Mouse (Mus musculus): Measurements from ENCODE around the gene Grin2d. TPM values are rescaled to one million over a fixed set of nuclear protein-coding genes. Genes with fewer than 3 reads are reported as not detected.
A peak's percentile ranks its signal among the peaks of the same experiment; 100 is the strongest.

The Grin2d gene
- polyA plus RNA-seq, 1 experiment from 2014 or later, result 0.75 TPM

DNA sequence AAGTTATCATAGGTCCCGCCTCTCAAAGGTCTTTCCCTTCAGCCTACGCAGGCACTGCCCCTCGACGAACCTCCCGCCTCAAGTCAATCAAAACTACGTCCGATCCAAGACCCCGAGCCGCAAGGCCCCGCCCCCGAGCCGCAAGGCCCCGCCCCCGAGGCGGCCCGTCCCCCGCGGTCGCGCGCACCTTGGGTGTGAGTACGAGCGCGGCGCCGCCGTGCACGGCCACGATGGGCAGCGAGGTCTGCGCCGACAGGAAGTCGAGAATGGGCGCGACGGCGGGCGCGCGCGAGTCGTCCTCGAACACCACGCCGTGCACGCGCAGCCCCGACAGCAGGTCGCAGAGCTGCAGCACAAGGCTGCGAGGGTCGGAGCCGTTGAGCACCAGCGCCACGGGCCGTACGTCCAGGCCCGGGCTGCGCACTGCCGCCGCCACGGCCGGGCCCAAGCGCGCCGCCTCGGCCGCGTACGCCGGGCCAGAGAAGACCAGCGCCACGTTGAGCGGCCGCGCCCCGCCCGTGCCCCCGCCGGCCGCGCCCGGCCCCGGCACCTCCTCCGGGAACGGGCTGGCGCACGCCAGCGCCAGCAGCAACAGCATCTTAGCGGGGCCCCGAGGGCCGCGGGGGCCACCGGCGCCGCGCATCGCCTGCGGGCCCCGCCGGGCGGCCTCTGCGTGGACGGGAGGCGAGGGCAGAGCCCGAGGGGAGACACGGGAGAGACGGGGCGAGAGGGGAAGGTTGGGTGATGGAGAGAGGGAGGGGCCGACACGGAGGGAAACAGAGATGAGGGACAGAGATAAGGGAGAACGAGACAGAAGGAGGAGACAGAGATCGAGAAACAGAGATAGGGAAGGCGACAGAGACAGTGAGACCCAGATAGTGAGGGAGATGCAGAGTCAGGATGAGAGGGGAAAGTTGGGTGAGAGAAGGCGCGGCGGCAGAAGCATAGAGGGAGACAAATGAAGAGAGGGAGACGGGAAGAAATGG lies 12.0 kb downstream of the Grin2d start:
- Histone ChIP-seq H3K27ac (ENCODE audit: low read length) (peak overlapping the region; percentile 75; the same call in 1 of the 2 replicates), H3K4me1 (ENCODE audit: insufficient read depth, low read depth, low read length) (peaks cover 5% of the 10 kb centered on the region), H3K9ac (replicated peaks; ENCODE audit: low read depth) (peak overlapping the region; percentile 44), H3K4me3 (ENCODE audit: low read depth, low read length) (peak overlapping the region; percentile 73), H3K9me3 (ENCODE audit: low read length) (no peaks in the 10 kb centered on the region), H3K36me3 (ENCODE audit: insufficient read depth, low read length) (no peaks in the 10 kb centered on the region), H3K27me3 (replicated peaks; ENCODE audit: insufficient read depth, low read length) (peaks cover 26% of the 10 kb centered on the region; the same call in 1 of the 2 replicates), H3K4me2 (replicated peaks; ENCODE audit: low read depth, low read length) (peak overlapping the region; percentile 94)
- TF ChIP-seq CTCF (IDR thresholded peaks at IDR 0.05) (no peak), EP300 (IDR thresholded peaks at IDR 0.05) (no peak)
- ATAC-seq, result peak; percentile 93
- WGBS, result under 1% methylated on average over 82 of the region's 117 CpGs
- DNase-seq (ENCODE audit: low spot score), result peak; percentile 96

DNA sequence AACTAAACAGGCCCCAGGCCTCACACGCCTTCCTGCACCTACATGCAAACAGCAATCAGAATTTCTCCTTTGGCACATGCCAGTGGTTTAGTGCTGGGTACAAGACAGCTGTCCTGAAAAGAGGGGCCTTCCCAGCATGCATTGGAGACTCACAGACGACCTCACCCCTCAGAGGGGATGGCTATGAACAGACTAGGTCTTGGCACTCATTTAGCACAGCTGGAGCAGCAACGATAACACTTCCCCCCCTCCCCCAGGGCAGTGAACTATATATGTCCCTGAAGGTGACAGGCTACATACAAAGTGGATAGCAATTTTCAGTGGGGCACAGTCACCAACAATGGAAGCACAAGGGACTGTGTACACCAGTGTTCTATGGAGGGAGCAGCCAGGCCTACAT lies 13.7 kb downstream of the Grin2d start:
- DNase-seq (ENCODE audit: low spot score), result no peak
- no peak for TF ChIP-seq EP300 (IDR thresholded peaks at IDR 0.05)
- no peak for TF ChIP-seq CTCF (IDR thresholded peaks at IDR 0.05)
- Histone ChIP-seq H3K9ac (replicated peaks; ENCODE audit: low read depth) (no peak overlapping the region), H3K4me2 (replicated peaks; ENCODE audit: low read depth, low read length) (no peak overlapping the region), H3K36me3 (ENCODE audit: insufficient read depth, low read length) (no peaks in the 10 kb centered on the region), H3K9me3 (ENCODE audit: low read length) (no peaks in the 10 kb centered on the region), H3K27me3 (replicated peaks; ENCODE audit: insufficient read depth, low read length) (0 out of 2 replicates have a peak, but pooled peaks cover 10% of the 10 kb centered on the region), H3K27ac (ENCODE audit: low read length) (no peak overlapping the region), H3K4me3 (ENCODE audit: low read depth, low read length) (no peak overlapping the region), H3K4me1 (ENCODE audit: insufficient read depth, low read depth, low read length) (no peaks in the 10 kb centered on the region)
- no peak for ATAC-seq
- WGBS, result 54% methylated on average over 3 of the region's 3 CpGs

GRCm38 (mm10) chr7:45862804-45863203 lies 15.4 kb downstream of the Grin2d start:
- Histone ChIP-seq H3K27me3 (replicated peaks; ENCODE audit: insufficient read depth, low read length) (0 out of 2 replicates have a peak, but pooled peaks cover 5% of the 10 kb centered on the region), H3K4me1 (ENCODE audit: insufficient read depth, low read depth, low read length) (peaks cover 3% of the 10 kb centered on the region; the same call in 1 of the 2 replicates), H3K4me2 (replicated peaks; ENCODE audit: low read depth, low read length) (no peak overlapping the region), H3K27ac (ENCODE audit: low read length) (no peak overlapping the region), H3K4me3 (ENCODE audit: low read depth, low read length) (no peak overlapping the region), H3K9me3 (ENCODE audit: low read length) (no peaks in the 10 kb centered on the region), H3K36me3 (ENCODE audit: insufficient read depth, low read length) (no peaks in the 10 kb centered on the region), H3K9ac (replicated peaks; ENCODE audit: low read depth) (no peak overlapping the region)
- TF ChIP-seq CTCF (IDR thresholded peaks at IDR 0.05) (no peak), EP300 (IDR thresholded peaks at IDR 0.05) (no peak)
- ATAC-seq (no peak), DNase-seq (ENCODE audit: low spot score) (no peak)
- WGBS, result 85% methylated on average over 7 of the region's 7 CpGs

GRCm38 (mm10) chr7:45859008-45859407 lies 19.2 kb downstream of the Grin2d start:
- peak; percentile 61 for DNase-seq (ENCODE audit: low spot score)
- TF ChIP-seq CTCF (IDR thresholded peaks at IDR 0.05), result no peak
- TF ChIP-seq EP300 (IDR thresholded peaks at IDR 0.05), result no peak
- Histone ChIP-seq H3K4me1 (ENCODE audit: insufficient read depth, low read depth, low read length) (peaks cover 13% of the 10 kb centered on the region; the same call in 1 of the 2 replicates), H3K4me2 (replicated peaks; ENCODE audit: low read depth, low read length) (no peak overlapping the region), H3K27me3 (replicated peaks; ENCODE audit: insufficient read depth, low read length) (peaks cover 13% of the 10 kb centered on the region; the same call in 1 of the 2 replicates), H3K4me3 (ENCODE audit: low read depth, low read length) (no peak overlapping the region), H3K9ac (replicated peaks; ENCODE audit: low read depth) (no peak overlapping the region), H3K27ac (ENCODE audit: low read length) (no peak overlapping the region), H3K36me3 (ENCODE audit: insufficient read depth, low read length) (no peaks in the 10 kb centered on the region), H3K9me3 (ENCODE audit: low read length) (no peaks in the 10 kb centered on the region)
- ATAC-seq, result peak; percentile 78
- 24% methylated on average over 4 of the region's 4 CpGs for WGBS

- Histone ChIP-seq H3K36me3 (ENCODE audit: insufficient read depth, low read length) (no peaks in the 10 kb centered on the region), H3K27ac (ENCODE audit: low read length) (no peak overlapping the region), H3K4me1 (ENCODE audit: insufficient read depth, low read depth, low read length) (peaks cover 13% of the 10 kb centered on the region; the same call in 1 of the 2 replicates), H3K27me3 (replicated peaks; ENCODE audit: insufficient read depth, low read length) (peaks cover 13% of the 10 kb centered on the region; the same call in 1 of the 2 replicates), H3K9ac (replicated peaks; ENCODE audit: low read depth) (0 out of 2 replicates have a peak overlapping the region, but pooled peaks have one; percentile 5), H3K4me3 (ENCODE audit: low read depth, low read length) (peak overlapping the region; percentile 31), H3K9me3 (ENCODE audit: low read length) (no peaks in the 10 kb centered on the region), H3K4me2 (replicated peaks; ENCODE audit: low read depth, low read length) (peak overlapping the region; percentile 59)
- DNase-seq (ENCODE audit: low spot score) (no peak), ATAC-seq (peak; percentile 26; the same call in 1 of the 2 replicates)
- TF ChIP-seq CTCF (IDR thresholded peaks at IDR 0.05), result no peak
- no peak for TF ChIP-seq EP300 (IDR thresholded peaks at IDR 0.05)
- 4% methylated on average over 29 of the region's 30 CpGs for WGBS
Observed at GRCm38 (mm10) chr7:45856950-45857901, 21.0 kb downstream of the Grin2d start.

Measured in lung, postnatal 0 days (tissue).